Mouse (Mus musculus) midbrain, embryonic 14.5 days (tissue): ENCODE measurements at regions not wholly inside any gene's neighbourhood (a gene's known extent, or its start where the extent isn't known, plus 50 kb on each side); places are given as distances from the start of the nearest gene placed in this dataset.

Source experiments
- ATAC-seq: fragments of 200-750 bp; cut with Nextera tagmentation; 2 replicates; pipeline ENCODE4 v1.8.0; 2017; ENCODE audit warnings: moderate number of reproducible peaks, moderate library complexity; ENCODE audit not compliant: low FRiP score, low TSS enrichment
- DNase-seq: peaks from one replicate; pipeline ENCODE4 v3.0.0-alpha.2; 2015
- H3K27ac ChIP-seq: fragments of 300-500 bp; sonication (generic); replicated peaks from 2 replicates; pipeline ENCODE4 v1.5.1; 2014; ENCODE audit warnings: mild to moderate bottlenecking, low read depth, low read length, moderate library complexity
- H3K27me3 ChIP-seq: fragments of 300-500 bp; sonication (generic); 2 replicates; pipeline ENCODE4 v1.6.1; 2014; ENCODE audit warnings: low read length, control low read depth, mixed read lengths; ENCODE audit not compliant: control insufficient read depth, insufficient read depth
- H3K36me3 ChIP-seq: fragments of 300-500 bp; sonication (generic); 2 replicates; pipeline ENCODE4 v1.6.1; 2014; ENCODE audit warnings: low read length, control low read depth; ENCODE audit not compliant: control insufficient read depth, insufficient read depth
- H3K4me1 ChIP-seq: fragments of 300-500 bp; sonication (generic); 2 replicates; pipeline ENCODE4 v1.6.1; 2014; ENCODE audit warnings: mild to moderate bottlenecking, antibody characterized with exemption, low read length, control low read depth; ENCODE audit not compliant: control insufficient read depth, insufficient read depth
- H3K4me2 ChIP-seq: fragments of 300-500 bp; sonication (generic); 2 replicates; pipeline ENCODE4 v1.6.1; 2014; ENCODE audit warnings: mild to moderate bottlenecking, low read length, moderate library complexity
- H3K4me3 ChIP-seq: fragments of 300-500 bp; sonication (generic); replicated peaks from 2 replicates; pipeline ENCODE4 v1.5.1; 2014; ENCODE audit warnings: low read depth, low read length
- H3K9ac ChIP-seq: fragments of 300-500 bp; sonication (generic); replicated peaks from 2 replicates; pipeline ENCODE4 v1.6.1; 2014; ENCODE audit warnings: mild to moderate bottlenecking, low read length, moderate library complexity
- H3K9me3 ChIP-seq: fragments of 300-500 bp; sonication (generic); 2 replicates; pipeline ENCODE4 v1.6.1; 2016; ENCODE audit warnings: low read length, control low read depth, mixed read lengths; ENCODE audit not compliant: control insufficient read depth
- WGBS: fragments of 180-500 bp; shearing (Covaris S2); extraction: QIAGEN DNeasy Blood & Tissue Kit; methylation state at CpG from one replicate; pipeline ENCODE4 v1.1.7; 2014; 5-methylcytosine and 5-hydroxymethylcytosine counted together

- Histone ChIP-seq H3K4me1 (no peaks in the 10 kb centered on the region), H3K4me2 (no peak overlapping the region), H3K9me3 (no peaks in the 10 kb centered on the region), H3K36me3 (no peaks in the 10 kb centered on the region), H3K27ac (no peak overlapping the region), H3K27me3 (no peaks in the 10 kb centered on the region), H3K4me3 (no peak overlapping the region), H3K9ac (no peak overlapping the region)
- 59% methylated on average over 1 of the region's 1 CpGs for WGBS
- DNase-seq (peak; percentile 17), ATAC-seq (no peak)
Measured at GRCm38 (mm10) chr6:33117877-33118276, 57.8 kb upstream of the Chchd3 start.

- DNase-seq (no peak), ATAC-seq (no peak)
- no peaks in the 10 kb centered on the region for H3K27me3 ChIP-seq
- H3K4me3 ChIP-seq: no peak overlapping the region
- H3K9me3 ChIP-seq: no peaks in the 10 kb centered on the region
- H3K4me1 ChIP-seq: no peaks in the 10 kb centered on the region
- no peak overlapping the region for H3K27ac ChIP-seq
- no peak overlapping the region for H3K4me2 ChIP-seq
- H3K9ac ChIP-seq: no peak overlapping the region
- no peaks in the 10 kb centered on the region for H3K36me3 ChIP-seq
Measured at GRCm38 (mm10) chr6:33120581-33120980, 60.5 kb upstream of the Chchd3 start.

GRCm38 (mm10) chr6:33126574-33126973 lies 66.5 kb upstream of the Chchd3 start:
- H3K36me3 ChIP-seq: no peaks in the 10 kb centered on the region
- H3K4me2 ChIP-seq: no peak overlapping the region
- H3K9me3 ChIP-seq: no peaks in the 10 kb centered on the region
- no peak overlapping the region for H3K27ac ChIP-seq
- no peak overlapping the region for H3K9ac ChIP-seq
- WGBS: 8% methylated on average over 8 of the region's 8 CpGs
- DNase-seq (peak; percentile 82), ATAC-seq (no peak)
- H3K4me3 ChIP-seq: no peak overlapping the region
- no peaks in the 10 kb centered on the region for H3K27me3 ChIP-seq
- H3K4me1 ChIP-seq: peaks cover 3% of the 10 kb centered on the region; the same call in 1 of the 2 replicates

GRCm38 (mm10) chr6:33136906-33137305 lies 76.8 kb upstream of the Chchd3 start:
- Histone ChIP-seq H3K27me3 (no peaks in the 10 kb centered on the region), H3K27ac (no peak overlapping the region), H3K36me3 (no peaks in the 10 kb centered on the region), H3K4me3 (no peak overlapping the region), H3K9me3 (no peaks in the 10 kb centered on the region), H3K9ac (no peak overlapping the region), H3K4me1 (no peaks in the 10 kb centered on the region), H3K4me2 (no peak overlapping the region)
- no peak for DNase-seq
- WGBS: 82% methylated on average over 7 of the region's 7 CpGs
- no peak for ATAC-seq

GRCm38 (mm10) chr6:33137823-33138222 lies 77.8 kb upstream of the Chchd3 start:
- Histone ChIP-seq H3K9me3 (no peaks in the 10 kb centered on the region), H3K27ac (no peak overlapping the region), H3K4me1 (no peaks in the 10 kb centered on the region), H3K4me2 (no peak overlapping the region), H3K4me3 (no peak overlapping the region), H3K36me3 (no peaks in the 10 kb centered on the region), H3K27me3 (no peaks in the 10 kb centered on the region), H3K9ac (no peak overlapping the region)
- peak; percentile 25 for DNase-seq
- 46% methylated on average over 8 of the region's 8 CpGs for WGBS
- no peak for ATAC-seq

- no peak overlapping the region for H3K9ac ChIP-seq
- no peak overlapping the region for H3K4me3 ChIP-seq
- H3K9me3 ChIP-seq: no peaks in the 10 kb centered on the region
- ATAC-seq (no peak), DNase-seq (peak; percentile 56)
- no peaks in the 10 kb centered on the region; the same call in 1 of the 2 replicates for H3K4me1 ChIP-seq
- peak overlapping the region; percentile 18; the same call in 1 of the 2 replicates for H3K4me2 ChIP-seq
- H3K27ac ChIP-seq: 0 out of 2 replicates have a peak overlapping the region, but pooled peaks have one; percentile 3
- 43% methylated on average over 11 of the region's 11 CpGs for WGBS
- H3K36me3 ChIP-seq: no peaks in the 10 kb centered on the region
- no peaks in the 10 kb centered on the region for H3K27me3 ChIP-seq
Measured at GRCm38 (mm10) chr6:33166479-33166878, 82.4 kb upstream of the Exoc4 start.

- H3K36me3 ChIP-seq: no peaks in the 10 kb centered on the region
- H3K9ac ChIP-seq: no peak overlapping the region
- peak; percentile 18 for DNase-seq
- WGBS: 67% methylated on average over 12 of the region's 12 CpGs
- 0 out of 2 replicates have a peak overlapping the region, but pooled peaks have one; percentile 8 for H3K27ac ChIP-seq
- H3K9me3 ChIP-seq: no peaks in the 10 kb centered on the region
- no peak for ATAC-seq
- H3K4me1 ChIP-seq: no peaks in the 10 kb centered on the region
- H3K4me3 ChIP-seq: no peak overlapping the region
- no peaks in the 10 kb centered on the region for H3K27me3 ChIP-seq
- no peak overlapping the region for H3K4me2 ChIP-seq
Measured at GRCm38 (mm10) chr6:33173606-33174005, 75.3 kb upstream of the Exoc4 start.

- H3K4me3 ChIP-seq: no peak overlapping the region
- H3K27me3 ChIP-seq: no peaks in the 10 kb centered on the region
- ATAC-seq (no peak), DNase-seq (no peak)
- H3K4me1 ChIP-seq: no peaks in the 10 kb centered on the region
- H3K27ac ChIP-seq: no peak overlapping the region
- 62% methylated on average over 6 of the region's 6 CpGs for WGBS
- no peak overlapping the region for H3K4me2 ChIP-seq
- H3K9ac ChIP-seq: no peak overlapping the region
- no peaks in the 10 kb centered on the region for H3K9me3 ChIP-seq
- H3K36me3 ChIP-seq: no peaks in the 10 kb centered on the region
Measured at GRCm38 (mm10) chr6:33174616-33175015, 74.3 kb upstream of the Exoc4 start.

GRCm38 (mm10) chr6:33189521-33190246 lies 59.2 kb upstream of the Exoc4 start:
- ATAC-seq (no peak), DNase-seq (peak; percentile 54)
- Histone ChIP-seq H3K36me3 (no peaks in the 10 kb centered on the region), H3K4me2 (no peak overlapping the region), H3K9me3 (no peaks in the 10 kb centered on the region), H3K9ac (no peak overlapping the region), H3K4me1 (no peaks in the 10 kb centered on the region), H3K27ac (no peak overlapping the region), H3K27me3 (no peaks in the 10 kb centered on the region), H3K4me3 (no peak overlapping the region)
- WGBS: 66% methylated on average over 11 of the region's 11 CpGs
